Mouse (Mus musculus) mesoderm, embryonic 11.5 days (tissue): ENCODE measurements at regions not wholly inside any gene's neighbourhood (a gene's known extent, or its start where the extent isn't known, plus 50 kb on each side); places are given as distances from the start of the nearest gene placed in this dataset.

Source experiments
- DNase-seq: peaks from one replicate; pipeline ENCODE4 v3.0.0-alpha.2; 2012; ENCODE audit warnings: low read depth, low spot score

DNA sequence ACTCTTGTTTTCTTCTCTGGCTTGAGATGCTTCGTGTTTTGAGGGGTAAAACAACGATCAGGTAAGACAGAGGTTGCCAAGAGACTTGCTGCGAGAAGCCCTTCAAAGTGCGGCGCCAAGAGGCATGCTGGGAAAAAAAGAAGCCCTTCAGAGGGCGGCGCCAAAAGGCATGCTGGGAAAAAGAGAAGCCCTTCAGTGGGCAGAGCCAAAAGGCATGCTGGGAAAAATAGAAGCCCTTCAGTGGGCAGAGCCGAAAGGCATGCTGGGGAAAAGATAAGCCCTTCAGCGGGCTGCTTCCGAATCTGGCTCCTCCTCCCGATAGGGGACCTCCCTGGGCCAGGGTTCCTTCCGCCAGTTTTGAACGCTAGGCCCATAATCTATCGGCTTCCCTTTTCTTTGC lies 169.5 kb downstream of the Bmp7 start:
- no peak for DNase-seq

DNA sequence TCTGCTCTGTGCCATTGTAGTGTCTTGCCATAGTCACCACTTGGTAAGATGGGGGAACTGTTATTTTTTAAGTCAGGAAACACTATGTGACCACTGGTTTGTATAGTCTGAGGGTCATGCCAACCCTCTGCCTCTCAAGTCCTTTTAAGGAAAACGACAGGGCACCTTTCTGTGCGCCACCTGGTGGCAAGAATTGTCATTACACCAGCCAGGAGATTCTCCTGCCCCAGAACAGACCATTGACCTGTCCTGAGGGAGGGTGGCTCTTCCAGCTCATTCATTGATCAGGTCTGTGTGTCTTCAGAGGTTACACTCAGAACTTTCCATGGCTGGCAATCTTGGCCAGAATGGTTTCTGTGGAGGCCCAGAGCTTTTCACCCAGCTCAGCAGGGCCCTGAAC lies 166.9 kb downstream of the Bmp7 start:
- DNase-seq = peak; percentile 76

DNA sequence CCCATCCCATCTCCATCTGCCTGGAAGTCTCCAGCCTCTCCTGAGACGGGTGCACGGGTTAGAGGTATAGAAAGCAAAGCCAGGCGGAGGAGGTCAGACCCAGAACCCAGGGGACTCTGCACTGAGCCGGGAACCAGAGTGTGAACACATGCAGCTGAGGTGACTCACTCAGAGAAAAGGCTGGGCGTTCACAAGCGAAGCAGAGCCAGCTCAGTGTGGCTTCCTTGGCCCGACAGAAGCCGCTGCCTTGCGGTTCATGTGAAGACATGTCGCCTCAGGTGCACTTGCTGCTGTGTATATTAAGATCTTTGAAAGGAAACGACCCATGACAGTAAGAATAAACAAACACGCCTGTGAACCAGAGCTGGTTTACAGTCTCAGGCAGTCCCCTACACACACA lies 163.6 kb downstream of the Bmp7 start:
- no peak for DNase-seq

DNA sequence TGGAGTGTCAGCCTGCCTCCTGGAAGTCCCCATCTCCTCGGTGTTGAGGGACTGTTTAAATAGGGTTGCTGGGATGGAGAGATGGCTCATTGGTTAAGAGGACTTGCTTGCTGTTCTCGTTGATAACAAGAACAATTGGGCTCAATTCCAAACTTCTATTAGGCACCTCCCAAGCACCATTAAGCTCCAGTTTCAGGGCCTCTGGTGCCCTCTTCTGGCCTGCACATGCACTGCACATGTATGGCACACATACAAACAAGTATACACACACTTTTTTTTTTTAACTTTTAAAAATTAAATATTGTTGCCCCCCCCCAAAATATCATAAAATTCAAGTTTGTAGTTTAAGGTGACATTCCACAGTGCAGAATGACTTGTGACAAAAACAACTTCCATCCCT lies 162.3 kb downstream of the Bmp7 start:
- DNase-seq = no peak

DNA sequence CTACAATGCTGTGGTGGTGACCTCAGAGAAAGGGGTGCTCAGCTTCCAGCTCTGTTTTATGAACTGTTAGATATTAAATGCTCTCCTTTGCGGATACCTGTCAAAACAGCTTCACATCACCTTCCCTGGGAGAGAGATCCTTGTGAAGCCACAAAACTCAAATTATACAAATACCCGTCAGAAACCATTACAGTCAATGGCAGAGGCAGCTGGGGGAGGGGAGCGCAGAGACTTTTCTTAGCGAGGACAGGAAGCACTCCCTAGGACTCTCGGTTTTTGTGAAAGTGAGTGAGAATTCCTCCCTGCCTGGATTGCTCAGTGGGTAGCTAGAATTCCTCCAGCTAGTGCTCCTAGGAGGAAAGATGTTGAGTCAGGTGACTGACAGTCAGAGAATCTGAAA lies 161.0 kb downstream of the Bmp7 start:
- no peak for DNase-seq

DNA sequence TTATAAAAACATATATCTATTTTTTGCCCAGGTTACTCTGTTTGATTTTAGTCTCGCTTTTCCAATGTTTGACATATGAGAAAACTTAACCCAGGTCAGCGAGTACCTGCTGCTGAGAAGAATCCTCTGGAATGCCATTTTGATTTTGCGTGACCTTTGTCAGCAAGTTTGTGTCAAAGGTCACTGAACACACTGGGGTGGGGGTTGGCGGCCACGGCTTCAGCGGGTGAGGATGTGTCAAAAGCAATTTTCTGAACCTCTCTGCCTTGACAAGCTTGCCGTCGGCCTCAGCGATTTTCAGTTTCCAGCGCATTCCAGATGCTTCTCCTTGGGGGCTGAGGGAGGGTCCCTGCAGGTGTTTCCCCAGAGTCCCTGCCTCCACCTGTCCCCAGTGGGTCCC lies 157.4 kb downstream of the Bmp7 start:
- DNase-seq = no peak

DNA sequence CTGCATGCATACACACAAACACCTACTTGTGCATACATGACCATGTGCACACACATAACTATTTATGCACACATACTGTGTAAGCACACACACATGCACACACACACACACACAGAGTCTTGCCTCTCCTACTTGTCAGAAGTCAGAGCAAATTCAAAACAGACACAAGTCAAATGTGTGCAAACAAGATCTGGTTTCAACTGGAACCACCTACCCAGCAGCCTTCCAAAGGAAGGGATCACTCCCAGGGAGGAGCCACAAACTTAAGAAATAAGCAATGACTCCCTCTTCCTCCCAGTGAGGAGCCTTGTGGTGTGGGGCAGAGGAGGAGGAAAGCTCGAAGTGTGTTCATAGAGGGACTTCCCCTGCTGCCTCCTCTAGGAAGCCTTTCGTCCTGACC lies 153.8 kb downstream of the Bmp7 start:
- no peak for DNase-seq

DNA sequence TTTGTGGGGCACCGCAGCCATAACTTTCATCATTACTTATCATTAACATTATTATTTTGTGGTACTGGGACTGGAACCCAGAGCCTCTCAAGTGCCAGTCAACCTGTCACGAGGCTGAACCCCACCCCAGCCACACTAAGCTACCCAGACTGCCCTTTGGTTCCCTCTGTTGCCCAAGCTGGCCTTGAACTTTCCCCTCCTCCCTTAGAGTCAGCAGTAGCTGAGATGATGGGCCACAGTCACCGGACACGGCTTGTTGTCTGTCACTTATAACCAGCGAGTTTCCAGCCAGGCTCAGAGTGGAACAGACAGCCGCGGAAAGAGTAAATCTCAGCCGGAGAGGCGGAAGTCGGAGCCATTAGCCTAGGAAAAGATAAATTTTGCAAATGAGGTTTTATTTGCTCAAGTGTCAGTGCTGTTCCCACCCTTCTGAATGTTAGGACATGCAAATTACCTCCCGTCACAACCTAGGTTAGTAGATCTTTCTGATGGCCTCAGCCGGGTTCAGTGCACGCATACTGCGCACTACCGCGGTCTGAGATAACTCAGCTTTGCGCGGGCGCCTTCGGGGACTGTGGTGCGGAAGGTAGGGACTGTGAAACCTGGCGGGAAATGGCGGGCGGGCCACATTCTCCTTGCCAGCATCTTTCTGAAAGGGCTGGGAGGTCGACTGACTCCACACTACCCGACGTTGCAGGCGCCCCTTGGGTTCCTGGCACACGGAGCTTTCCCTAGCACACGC lies 152.7 kb downstream of the Bmp7 start:
- no peak for DNase-seq

DNA sequence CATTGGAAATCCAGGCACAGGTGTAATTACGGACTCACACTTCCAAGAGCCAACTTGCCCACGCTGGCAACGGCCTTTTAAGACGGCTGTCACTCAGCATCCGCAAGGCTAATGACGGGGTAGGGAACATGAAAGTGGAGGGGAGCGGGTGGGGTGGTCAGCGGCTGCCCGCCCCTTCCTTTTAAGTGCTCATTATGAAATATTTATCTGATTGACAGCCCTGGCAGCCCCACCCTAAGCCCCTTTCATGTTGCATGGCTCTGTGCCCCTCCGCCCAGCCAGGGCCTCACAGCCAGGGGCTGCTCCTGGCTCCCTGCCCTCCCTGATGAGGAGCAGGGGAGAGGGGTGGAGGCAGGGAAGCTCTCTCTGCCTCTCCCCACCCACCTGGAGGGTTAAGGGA lies 150.9 kb downstream of the Bmp7 start:
- no peak for DNase-seq

DNA sequence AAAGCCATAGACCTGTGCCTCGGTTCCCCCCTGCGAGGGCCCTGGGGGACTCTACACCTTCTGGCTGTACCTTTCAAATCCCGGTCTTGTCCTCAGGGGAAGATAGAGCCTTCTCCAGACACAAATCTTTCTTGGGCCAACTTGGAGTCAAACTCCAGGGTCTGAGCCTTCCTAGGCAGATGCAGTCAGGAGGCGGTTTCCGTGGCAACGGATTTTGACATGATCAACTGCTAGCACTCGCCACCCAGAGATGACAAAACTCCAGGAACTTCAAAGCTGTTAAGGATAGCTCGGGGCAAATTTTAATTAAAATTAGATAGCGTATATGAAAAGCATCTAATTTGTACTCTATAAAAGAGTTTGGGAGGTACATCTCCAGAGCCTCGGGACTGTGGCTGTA lies 147.6 kb downstream of the Bmp7 start:
- DNase-seq = no peak

DNA sequence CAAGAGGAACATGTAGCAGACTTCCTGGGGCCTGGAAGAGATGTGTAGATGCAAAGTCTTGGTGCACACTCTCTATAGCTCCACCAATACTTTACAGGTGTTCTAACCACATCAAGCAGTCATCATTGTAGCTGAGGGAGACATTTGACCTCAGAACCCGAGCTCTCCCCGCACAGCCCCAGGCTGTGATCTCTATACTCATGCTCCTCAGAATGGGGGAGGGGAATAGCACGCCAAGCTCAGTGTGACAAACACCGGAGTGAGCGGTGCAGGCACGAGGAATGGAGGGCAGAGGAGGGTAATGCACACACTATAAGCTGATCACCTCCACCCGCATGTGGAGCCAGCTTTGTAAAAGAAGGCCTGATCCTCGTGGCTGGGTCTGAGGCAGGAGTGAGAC lies 146.1 kb downstream of the Bmp7 start:
- no peak for DNase-seq

DNA sequence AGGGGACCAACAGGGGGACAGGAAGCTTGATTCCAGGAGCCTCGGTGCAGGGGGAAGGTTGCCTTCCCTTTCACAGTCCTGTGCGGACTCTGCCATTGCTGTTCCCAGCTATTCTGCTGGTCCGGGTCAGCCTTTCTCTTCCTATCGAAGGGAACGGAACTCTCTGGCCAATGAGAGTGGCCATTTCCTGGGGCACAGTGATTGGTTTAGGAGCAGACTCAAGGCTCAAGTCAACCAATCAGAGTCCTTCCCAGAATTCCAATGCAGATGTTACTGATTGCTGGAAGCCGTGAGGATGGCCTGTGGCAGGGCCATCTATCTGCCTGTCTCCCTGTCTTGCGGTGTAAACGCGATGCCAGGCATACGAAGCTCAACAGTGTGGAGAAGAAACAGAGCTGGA lies 145.3 kb downstream of the Bmp7 start:
- no peak for DNase-seq

DNA sequence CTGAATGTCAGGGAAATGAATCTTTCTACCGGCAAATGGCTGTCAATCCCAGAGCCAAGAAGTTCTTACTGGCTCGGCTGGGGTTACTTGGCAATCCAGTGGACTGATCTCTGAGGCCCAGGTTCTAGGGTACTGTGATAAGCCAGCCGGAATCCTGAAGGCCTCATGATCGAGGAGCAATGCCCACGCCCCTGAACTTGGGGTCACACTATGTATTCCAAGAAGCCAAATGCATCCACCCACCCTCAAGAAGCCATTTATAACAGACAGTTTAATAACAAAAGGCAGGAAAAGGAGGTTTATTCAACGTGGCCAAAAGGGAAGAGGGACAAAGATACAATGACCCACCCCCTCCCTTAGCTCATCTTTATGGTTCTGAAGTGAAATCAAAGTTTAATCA lies 144.0 kb downstream of the Bmp7 start:
- no peak for DNase-seq

DNA sequence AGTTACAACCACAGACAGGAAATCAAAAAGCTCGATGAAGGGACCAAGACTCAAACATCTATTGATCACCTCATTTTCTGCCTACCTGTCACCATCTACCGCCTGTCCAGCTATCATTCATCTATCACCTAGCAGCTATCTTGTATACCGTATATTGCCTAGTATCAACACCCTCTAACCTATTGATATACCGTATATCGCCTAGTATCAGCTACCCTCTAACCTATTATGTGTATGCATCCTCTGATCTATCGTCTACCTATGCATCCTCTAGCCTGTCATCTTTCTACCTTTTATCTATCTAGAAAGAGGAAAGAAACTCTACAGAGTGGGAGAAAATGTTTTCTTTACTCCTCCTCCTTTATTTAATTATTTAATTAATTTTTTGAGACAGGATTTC lies 143.2 kb downstream of the Bmp7 start:
- no peak for DNase-seq

DNA sequence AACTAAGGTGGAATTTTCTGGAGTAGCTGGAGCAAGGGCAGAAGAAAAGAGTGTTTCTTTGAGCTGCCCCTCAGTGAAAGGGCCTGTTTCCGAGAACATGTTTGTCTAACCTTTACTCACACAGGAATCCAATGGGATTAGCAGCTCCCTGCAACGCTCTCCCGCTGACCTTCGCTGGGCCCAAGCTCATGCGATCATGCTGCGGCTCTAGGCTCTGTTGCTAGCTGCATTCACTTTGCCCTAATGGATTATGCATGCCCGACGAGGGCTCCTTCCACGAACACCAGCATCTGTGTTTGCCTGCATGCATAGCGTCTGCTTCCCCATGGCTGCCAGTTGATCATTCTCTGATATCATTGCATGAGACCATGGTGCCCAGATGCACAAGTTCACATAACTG lies 140.2 kb downstream of the Bmp7 start:
- no peak for DNase-seq

DNA sequence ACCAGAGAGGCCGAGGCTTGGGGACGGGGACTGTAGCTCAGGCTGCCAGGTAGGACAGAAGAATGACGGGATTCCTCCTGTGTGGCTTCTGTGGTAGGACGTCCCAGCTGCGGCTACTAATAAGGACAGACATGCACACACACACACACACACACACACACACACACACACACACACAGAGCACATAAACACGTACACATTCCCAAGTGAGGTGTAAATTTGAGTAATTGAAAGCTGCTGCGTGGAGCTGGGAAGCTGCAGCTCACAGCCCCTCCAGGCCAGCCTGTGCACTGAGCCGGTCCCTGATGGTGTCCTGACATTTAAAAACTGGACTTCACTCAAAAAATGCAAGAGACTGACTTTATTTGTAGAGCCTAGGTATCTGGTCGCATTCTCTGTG lies 139.3 kb downstream of the Bmp7 start:
- DNase-seq = no peak

DNA sequence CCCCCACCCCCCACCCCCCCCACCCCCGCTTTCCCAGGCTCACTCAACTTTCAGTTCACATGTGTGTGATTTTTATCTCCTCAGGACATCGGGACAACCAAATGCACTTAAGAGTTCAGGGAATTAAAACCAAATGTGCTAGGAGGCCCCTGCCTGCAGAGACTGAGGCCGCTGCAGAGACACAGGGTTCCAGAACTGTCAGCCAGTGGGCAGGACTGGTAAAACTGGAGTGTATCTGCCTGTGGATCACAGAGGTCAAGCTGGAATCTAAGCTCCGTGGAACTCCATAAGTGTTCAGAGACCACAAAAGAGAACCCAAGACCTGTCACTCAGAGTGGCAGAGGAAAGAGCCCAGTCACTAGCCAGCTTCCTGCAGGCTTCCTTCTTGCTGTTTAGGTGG lies 138.3 kb downstream of the Bmp7 start:
- DNase-seq = no peak

DNA sequence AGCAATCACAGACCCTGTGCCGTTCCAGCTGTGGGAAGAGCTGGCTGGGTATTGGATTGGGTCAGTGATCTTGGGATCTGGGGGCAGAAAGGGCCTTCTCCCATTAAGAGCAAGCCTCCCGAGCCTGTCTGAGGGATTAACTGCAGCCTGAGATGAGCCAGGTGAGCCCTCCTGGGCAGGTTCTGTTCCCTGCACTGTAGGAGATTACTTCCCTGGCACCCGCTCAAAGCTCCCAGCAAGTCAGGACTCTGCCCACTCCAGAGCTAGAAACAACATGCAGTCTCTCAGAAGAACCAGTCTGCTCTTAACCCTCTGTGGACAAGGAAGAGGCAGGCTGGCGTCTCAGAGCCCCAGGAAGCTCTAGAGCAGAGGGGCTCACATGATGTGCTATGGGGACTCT lies 132.7 kb downstream of the Bmp7 start:
- no peak for DNase-seq

DNA sequence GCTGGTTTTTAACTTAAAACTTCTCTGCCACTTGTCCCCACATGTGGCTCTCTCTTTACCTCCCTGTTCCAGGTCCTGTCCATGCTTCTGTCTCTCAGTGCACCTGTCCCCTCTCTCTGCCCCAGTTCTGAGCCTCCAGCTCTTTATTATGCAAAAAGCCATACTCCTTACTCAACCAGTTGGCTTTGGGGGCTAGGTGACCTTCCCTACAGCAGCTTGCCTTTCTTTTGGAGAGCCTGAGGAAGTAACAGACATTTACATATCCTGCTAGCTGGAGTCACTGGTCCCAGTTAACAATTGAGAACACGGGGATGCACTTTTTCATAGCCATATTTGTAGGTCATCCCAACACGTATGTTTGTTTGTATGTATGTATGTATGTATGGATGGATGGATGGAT lies 130.8 kb downstream of the Bmp7 start:
- no peak for DNase-seq

DNA sequence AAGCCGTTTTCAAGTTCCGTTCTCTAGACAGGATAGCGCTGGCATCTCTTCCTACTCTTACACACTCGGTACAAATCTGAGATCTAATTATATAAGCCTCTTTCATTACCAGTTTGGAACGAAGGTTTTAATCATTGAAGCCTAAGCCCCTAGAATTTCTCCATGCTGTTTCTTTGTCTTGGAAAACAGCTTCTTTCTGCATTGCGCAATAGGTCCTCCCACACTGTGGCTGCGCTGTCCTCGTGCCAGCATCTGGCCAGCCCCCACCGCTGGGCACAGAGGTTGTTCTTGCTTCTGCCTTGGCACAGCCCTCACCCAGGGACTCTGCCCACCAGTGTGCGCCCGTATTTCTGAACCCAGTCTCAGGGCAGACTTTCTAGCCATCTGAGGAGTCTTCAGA lies 126.8 kb downstream of the Bmp7 start:
- DNase-seq = no peak

DNA sequence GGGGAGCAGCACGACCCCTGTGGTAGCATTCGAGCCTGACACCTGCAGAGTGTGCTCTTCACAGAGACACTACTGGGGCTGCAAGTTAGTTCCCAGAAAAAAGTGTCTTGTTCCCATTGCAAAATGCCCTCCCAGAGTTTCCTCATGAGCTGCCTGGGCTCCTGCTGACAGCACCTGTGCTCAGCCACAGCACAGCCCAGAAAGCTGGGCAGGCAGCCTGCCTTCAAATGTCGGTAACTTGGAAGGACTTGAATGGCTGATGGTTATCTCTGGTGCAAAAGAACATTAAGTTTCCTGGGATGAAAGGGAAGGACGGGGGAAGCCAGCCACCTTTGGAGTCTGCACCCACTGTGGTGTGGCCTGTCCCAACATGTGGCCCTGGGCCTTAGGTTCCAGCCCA lies 126.2 kb downstream of the Bmp7 start:
- no peak for DNase-seq

DNA sequence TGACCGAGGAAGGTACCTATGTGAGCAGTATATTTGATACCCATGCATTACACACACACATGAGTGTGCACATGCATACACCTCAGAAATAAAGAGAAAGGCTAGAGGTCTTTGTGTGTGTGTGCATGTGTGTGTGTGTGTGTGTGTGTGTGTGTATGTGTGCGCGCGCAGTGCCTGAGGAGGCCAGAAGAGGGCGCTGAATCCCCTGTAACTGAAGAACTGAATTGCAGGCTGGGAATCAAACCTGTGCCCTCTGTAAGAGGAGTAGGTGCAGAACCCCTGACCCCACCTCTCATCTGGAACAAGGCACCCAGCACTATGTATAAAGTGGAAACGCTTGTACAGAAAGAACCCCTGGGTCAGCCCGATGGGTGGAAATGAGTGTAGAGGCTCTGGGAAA lies 125.0 kb downstream of the Bmp7 start:
- DNase-seq = no peak

DNA sequence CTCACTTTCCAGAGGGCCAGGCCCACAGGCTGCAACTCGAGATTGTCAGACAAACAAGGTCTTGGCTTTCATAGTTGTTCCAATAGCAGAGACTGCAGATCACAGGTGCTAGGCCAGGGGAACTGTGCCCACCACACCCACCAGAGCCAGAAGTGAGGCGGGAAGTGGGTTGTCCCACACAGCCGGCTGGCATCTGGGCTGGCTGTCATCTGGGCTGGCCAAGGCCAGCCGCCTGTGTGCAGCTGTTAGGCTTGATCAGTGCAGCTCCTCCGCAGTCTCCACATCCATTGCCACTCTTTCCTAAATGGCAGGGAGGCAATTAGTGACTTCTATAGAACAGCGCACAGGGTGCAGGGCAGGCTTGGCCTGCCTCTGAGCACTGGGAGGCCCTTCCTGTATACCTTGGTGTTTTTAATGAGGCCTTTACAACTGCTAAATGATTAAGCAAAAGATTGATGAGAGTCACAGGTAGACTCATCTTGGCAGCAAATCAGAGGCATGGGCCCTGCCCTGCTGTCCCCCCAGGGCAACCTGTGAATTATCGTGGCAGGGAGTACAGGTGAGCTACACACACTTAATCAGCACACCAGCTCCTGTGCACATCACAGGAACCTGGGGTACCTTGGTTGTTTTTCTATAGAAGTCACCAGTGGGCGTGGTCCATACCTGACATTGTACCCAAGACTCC lies 122.9 kb downstream of the Bmp7 start:
- no peak for DNase-seq
